Mouse (Mus musculus): ENCODE measurements around the gene Lhfpl2.

GRCm38 (mm10) chr13:94207973-94208372 is 150.4 kb downstream of the Lhfpl2 start:
- TF ChIP-seq CTCF (IDR thresholded peaks at IDR 0.05; ENCODE audit: control insufficient read depth, insufficient read depth, low read length) (no peak), POLR2A (IDR thresholded peaks at IDR 0.05; ENCODE audit: borderline replicate concordance, control insufficient read depth, low read depth, low read length) (no peak)
